Mouse (Mus musculus) ES-E14 (cell line): Measurements from ENCODE around the gene Taok3. TPM values are rescaled to one million over a fixed set of nuclear protein-coding genes. Genes with fewer than 3 reads are reported as not detected.

Source experiments
- DNase-seq: peaks from one replicate; pipeline ENCODE4 v3.0.0-alpha.2; 2013; ENCODE audit warnings: low read depth, low spot score
- H3K27ac ChIP-seq: 2 replicates; pipeline ENCODE4 v1.5.1; 2012; ENCODE audit warnings: low read depth, mild to moderate bottlenecking, low read length, moderate library complexity, mixed read lengths; ENCODE audit not compliant: poor library complexity, insufficient read depth, severe bottlenecking
- H3K36me3 ChIP-seq: 2 replicates; pipeline ENCODE4 v1.6.1; 2012; ENCODE audit warnings: mild to moderate bottlenecking, low read length, moderate library complexity, mixed read lengths; ENCODE audit not compliant: control insufficient read depth, poor library complexity, insufficient read depth, severe bottlenecking
- H3K4me1 ChIP-seq, 2 experiments: fragments of 150-350 bp in 1 of 2; sonication (generic) in 1 of 2; 2 replicates each; pipeline ENCODE4 v1.6.1; 2012; ENCODE audit warnings: low read length in 2 of 2, mild to moderate bottlenecking in 1 of 2, mixed read lengths in 1 of 2; ENCODE audit not compliant: control insufficient read depth in 2 of 2, insufficient read depth in 2 of 2, poor library complexity in 1 of 2
- H3K4me3 ChIP-seq, 2 experiments: fragments of 150-350 bp in 1 of 2; sonication (generic) in 1 of 2; 2 replicates each; pipeline ENCODE4 v1.5.1; 2012; ENCODE audit warnings: low read length in 2 of 2, low read depth in 1 of 2, mild to moderate bottlenecking in 1 of 2, mixed read lengths in 1 of 2; ENCODE audit not compliant: insufficient read depth in 1 of 2, poor library complexity in 1 of 2, severe bottlenecking in 1 of 2
- H3K9ac ChIP-seq: 2 replicates; pipeline ENCODE4 v1.6.1; 2012; ENCODE audit warnings: low read depth, mild to moderate bottlenecking, low read length, mixed read lengths; ENCODE audit not compliant: poor library complexity, insufficient read depth, severe bottlenecking
- H3K9me3 ChIP-seq: fragments of 150-350 bp; sonication (generic); 2 replicates; pipeline ENCODE4 v1.6.1; 2012; ENCODE audit warnings: low read depth, mild to moderate bottlenecking, low read length; ENCODE audit not compliant: control insufficient read depth, insufficient read depth
- CHD2 ChIP-seq: IDR thresholded peaks from 2 replicates; pipeline ENCODE4 v1.6.1; 2014; ENCODE audit warnings: mild to moderate bottlenecking, low read depth, low read length, inconsistent platforms
- HCFC1 ChIP-seq: IDR thresholded peaks from 2 replicates; pipeline ENCODE4 v1.6.1; 2012; ENCODE audit warnings: low read length, inconsistent platforms, borderline replicate concordance; ENCODE audit not compliant: insufficient read depth
- MAFK ChIP-seq: IDR thresholded peaks from 2 replicates; pipeline ENCODE4 v1.6.1; 2014; ENCODE audit warnings: mild to moderate bottlenecking, low read depth, low read length, inconsistent platforms; ENCODE audit not compliant: insufficient read depth
- ZC3H11A ChIP-seq: IDR thresholded peaks from 2 replicates; pipeline ENCODE4 v1.6.1; 2012; ENCODE audit warnings: low read depth, mild to moderate bottlenecking, inconsistent platforms, low read length, borderline replicate concordance
- ZNF384 ChIP-seq: IDR thresholded peaks from 2 replicates; pipeline ENCODE4 v1.6.1; 2012; ENCODE audit warnings: low read depth, low read length, inconsistent platforms
- in situ Hi-C, 2 experiments: fragments of 600-800 bp; cut with MboI; formaldehyde crosslinking; loops; one replicate each; pipeline ENCODE4 v1.15.1; 2025; ENCODE audit warnings: low sequenced_read_pairs in 2 of 2, inconsistent platforms in 1 of 2; ENCODE audit not compliant: unreplicated experiment in 2 of 2
- total RNA-seq: library from RNA; depleted of rRNA; stranded (reverse); fragments of 300-350 nt; gene quantifications from 2 replicates; pipeline ENCODE4 v1.2.3, GENCODE M21; 2012

Taok3 gene
- total RNA-seq, 1 experiment = 6.9 TPM

GRCm38 (mm10) chr5:117258276-117258675, 138.3 kb downstream of the Taok3 start:
- DNase-seq = no peak
- peaks cover 5% of the 10 kb centered on the region; the same call in 1 of the 2 replicates for H3K36me3 ChIP-seq
- no peak overlapping the region for H3K27ac ChIP-seq
- H3K9ac ChIP-seq = no peak overlapping the region
- peaks cover 0 to under 1% of the 10 kb centered on the region in 2 experiments; a peak in 1 of 4 replicates for H3K4me1 ChIP-seq
- no peaks in the 10 kb centered on the region for H3K9me3 ChIP-seq
- H3K4me3 ChIP-seq = no peak overlapping the region
- TF ChIP-seq MAFK (no peak), ZC3H11A (no peak), HCFC1 (no peak), CHD2 (no peak), ZNF384 (no peak)
- in situ Hi-C loops = no loop called here

DNA sequence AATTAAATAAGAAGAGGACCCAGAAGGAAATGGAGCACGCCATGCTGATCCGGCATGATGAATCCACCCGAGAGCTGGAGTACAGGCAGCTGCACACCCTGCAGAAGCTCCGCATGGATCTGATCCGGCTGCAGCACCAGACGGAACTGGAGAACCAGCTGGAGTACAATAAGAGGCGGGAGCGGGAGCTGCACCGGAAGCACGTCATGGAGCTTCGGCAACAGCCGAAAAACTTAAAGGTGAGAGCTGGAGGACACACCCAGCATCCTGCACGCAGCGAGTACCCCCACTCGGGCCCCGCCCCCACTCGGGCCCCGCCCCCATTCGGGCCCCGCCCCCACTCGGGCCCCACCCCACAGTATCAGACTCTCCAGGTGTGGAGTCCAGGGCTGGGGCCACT, 143.6 kb downstream of the Taok3 start:
- TF ChIP-seq ZNF384 (no peak), CHD2 (no peak), MAFK (no peak), HCFC1 (no peak), ZC3H11A (no peak)
- DNase-seq = no peak
- Histone ChIP-seq H3K4me3 (0 out of 4 replicates have a peak overlapping the region, but pooled peaks have one; percentile 4 to 48), H3K27ac (no peak overlapping the region), H3K9me3 (no peaks in the 10 kb centered on the region), H3K9ac (peak overlapping the region; percentile 24; the same call in 1 of the 2 replicates), H3K4me1 (peaks cover 0 to 3% of the 10 kb centered on the region in 2 experiments; a peak in 2 of 4 replicates), H3K36me3 (peaks cover 5% of the 10 kb centered on the region; the same call in 1 of the 2 replicates)
- in situ Hi-C loops = no loop called here

GRCm38 (mm10) chr5:117264701-117265100, 144.8 kb downstream of the Taok3 start:
- no peak overlapping the region for H3K27ac ChIP-seq
- H3K9me3 ChIP-seq = no peaks in the 10 kb centered on the region
- H3K9ac ChIP-seq = no peak overlapping the region
- in situ Hi-C loops = no loop called here
- H3K36me3 ChIP-seq = peaks cover 5% of the 10 kb centered on the region; the same call in 1 of the 2 replicates
- TF ChIP-seq HCFC1 = no peak
- no peak for TF ChIP-seq MAFK
- TF ChIP-seq ZNF384 = no peak
- TF ChIP-seq ZC3H11A = no peak
- TF ChIP-seq CHD2 = no peak
- H3K4me1 ChIP-seq = peaks cover 0 to 3% of the 10 kb centered on the region in 2 experiments; a peak in 2 of 4 replicates
- DNase-seq = peak; percentile 78
- H3K4me3 ChIP-seq = no peak overlapping the region

- no peak overlapping the region for H3K27ac ChIP-seq
- in situ Hi-C loops = no loop called here
- TF ChIP-seq ZC3H11A = no peak
- no peak for TF ChIP-seq CHD2
- TF ChIP-seq MAFK = no peak
- TF ChIP-seq ZNF384 = no peak
- no peak for TF ChIP-seq HCFC1
- H3K36me3 ChIP-seq = peaks cover 7% of the 10 kb centered on the region; the same call in 1 of the 2 replicates
- H3K4me3 ChIP-seq = no peak overlapping the region
- H3K9me3 ChIP-seq = no peaks in the 10 kb centered on the region
- H3K4me1 ChIP-seq = peaks cover 0 to 3% of the 10 kb centered on the region in 2 experiments; a peak in 2 of 4 replicates
- no peak for DNase-seq
- H3K9ac ChIP-seq = no peak overlapping the region
Measured at GRCm38 (mm10) chr5:117267913-117268312, 148.0 kb downstream of the Taok3 start.

DNA sequence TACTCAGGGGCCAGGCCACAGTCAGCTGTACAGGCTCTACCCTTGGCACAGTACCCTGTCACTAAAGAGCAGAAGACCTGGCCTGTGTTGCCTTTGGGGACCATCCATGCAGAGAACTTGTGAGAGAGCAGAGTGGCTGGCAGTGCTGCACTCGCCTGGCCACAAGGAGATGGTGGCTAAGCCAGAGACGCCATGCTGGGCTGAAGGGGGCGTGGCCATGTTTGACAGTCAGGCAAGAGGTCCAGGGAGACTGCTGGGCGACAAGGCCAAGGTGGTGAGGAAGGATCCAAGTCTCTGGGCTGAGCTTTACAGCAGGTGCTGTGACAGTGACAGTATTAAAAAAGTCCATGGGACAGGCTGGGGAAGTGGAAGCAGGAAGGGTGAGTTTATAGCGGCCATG, 148.8 kb downstream of the Taok3 start:
- no peak for DNase-seq
- no peaks in the 10 kb centered on the region for H3K4me1 ChIP-seq
- no peaks in the 10 kb centered on the region for H3K9me3 ChIP-seq
- in situ Hi-C loops = no loop called here
- no peak overlapping the region for H3K9ac ChIP-seq
- H3K36me3 ChIP-seq = peaks cover 7% of the 10 kb centered on the region; the same call in 1 of the 2 replicates
- no peak overlapping the region for H3K27ac ChIP-seq
- no peak overlapping the region for H3K4me3 ChIP-seq
- TF ChIP-seq ZC3H11A = no peak
